Mouse (Mus musculus) embryo, embryonic 11 days (tissue): Measurements from ENCODE around the gene Pop4.
"Not testable (repeated sequence)": the region's sequence is repeated elsewhere in the genome, so short reads cannot be mapped to it uniquely, and the experiment has no call there.

Source experiments
- DNase-seq: peaks from one replicate; pipeline ENCODE4 v3.0.0-alpha.2; 2015

The Pop4 gene

DNA sequence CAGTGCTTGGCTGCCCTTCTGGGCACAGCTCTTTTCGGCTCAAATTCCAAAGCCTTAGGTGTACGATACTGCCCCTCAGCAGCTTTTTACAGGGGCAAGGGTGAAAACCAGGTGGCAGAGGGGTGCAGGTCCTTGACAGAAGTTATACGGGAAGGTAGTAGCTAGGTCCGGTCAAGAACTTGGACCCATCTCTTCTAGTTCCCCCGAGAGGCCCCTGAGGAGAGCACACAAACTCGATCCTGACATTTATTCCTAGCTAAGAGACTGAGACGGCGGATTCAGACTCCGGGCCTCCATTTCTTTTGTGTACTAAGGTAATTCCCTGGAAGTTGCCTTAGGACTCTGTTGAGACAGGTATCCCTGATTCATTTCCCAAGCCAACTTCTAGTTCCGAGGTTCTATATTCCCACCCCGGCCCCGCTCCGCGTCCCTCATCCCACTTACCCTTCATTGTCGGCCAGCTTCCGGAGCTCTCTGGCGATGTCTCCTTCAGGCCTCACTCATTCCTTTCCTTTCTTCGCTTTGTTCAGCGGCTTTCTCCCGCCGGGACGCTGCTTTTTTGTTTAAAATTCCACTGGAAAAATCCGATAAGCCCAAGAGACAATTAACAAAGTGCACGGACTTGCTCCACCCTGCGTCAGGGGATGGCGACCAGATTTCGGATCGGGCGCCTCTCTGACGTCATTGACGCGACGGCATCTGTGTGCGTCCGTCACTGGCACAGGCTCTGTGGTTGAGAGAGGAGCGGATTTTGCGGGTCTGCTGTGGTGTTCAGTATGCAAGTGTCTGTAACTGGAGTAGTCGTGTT is at the start of gene Pop4:
Gene Pop4, minus strand, starts transcription at position 721 of the 808 bp plus-strand sequence.
- peak; percentile 94 for DNase-seq

DNA sequence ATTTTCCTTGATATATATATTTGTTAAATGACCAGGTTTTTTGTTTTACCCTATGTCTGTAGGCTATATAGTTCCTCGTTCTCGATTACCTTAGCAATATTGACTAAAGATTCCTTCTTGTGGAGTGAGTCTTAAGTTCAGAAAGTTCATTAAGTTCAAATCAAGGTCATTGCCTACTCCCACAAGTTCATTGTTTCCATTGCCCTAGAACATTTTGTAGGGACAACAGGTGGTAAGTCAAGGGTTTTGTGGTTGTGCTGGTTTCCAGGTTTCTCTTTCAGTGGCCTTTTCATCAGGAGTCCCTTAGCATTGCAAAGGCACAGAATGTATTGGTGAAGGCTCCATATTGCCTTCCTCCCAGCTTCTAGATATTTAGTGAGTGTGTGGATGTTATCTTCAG is 49.4 kb upstream of the Pop4 start:
- no peak for DNase-seq

DNA sequence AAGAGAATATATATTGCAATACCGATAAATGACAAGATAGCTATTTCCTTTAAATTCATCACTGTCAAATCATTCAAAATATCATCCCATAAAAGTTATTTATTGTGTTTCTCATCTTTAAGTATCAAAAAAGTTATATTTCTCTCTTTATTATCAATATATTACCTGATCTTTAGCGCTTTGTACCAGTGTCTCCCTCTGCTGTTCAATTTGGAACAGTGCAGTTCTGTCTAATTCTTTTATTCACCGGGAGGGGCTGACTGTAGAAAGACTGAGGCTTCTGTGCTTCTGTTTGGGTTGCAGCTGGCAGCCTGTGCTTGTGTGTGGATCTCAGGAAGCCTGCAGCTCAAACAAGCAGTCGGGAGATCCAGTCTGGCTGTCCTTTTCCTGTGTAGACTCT is 11.0 kb upstream of the Pop4 start:
- not testable (repeated sequence) for DNase-seq

DNA sequence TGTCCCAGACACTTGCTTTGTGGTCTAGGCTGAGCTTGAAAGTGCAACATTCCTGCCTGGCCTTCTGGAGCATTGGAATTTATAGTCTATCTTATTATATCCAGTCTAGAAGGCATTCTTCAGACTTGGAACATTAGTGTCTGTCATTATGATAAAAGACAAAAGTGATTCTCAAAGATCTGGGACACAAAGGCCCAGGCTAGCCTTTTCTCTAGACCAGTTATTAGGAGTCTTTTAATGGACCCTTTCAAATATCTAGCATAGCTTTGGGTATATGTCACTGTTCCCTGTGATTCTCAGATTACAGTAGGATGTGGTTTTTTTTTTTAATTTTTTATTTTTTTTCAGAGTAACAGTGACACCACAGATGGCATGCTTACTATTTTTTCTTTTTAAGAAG is 1.3 kb upstream of the Pop4 start:
- no peak for DNase-seq

DNA sequence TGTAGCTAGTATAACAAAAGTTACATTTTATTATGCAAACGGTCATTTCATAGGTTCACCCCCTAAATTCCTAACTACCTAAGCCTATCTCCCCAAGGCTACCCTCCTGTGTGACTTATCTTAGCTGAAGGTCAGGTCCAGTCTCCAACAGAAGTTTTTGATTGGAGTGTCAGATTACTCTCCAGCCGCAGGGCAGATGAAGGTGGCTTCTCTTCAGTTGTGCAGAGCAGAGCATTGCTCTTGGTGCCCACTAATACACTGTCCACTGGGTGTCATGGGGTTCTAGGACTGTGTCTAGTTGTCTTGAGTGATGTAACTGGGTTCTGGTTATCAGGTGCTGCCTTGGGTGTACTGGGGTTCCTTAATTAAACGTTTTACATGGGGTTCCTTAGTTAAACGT is 636 bp upstream of the Pop4 start:
- DNase-seq: peak; percentile 15

DNA sequence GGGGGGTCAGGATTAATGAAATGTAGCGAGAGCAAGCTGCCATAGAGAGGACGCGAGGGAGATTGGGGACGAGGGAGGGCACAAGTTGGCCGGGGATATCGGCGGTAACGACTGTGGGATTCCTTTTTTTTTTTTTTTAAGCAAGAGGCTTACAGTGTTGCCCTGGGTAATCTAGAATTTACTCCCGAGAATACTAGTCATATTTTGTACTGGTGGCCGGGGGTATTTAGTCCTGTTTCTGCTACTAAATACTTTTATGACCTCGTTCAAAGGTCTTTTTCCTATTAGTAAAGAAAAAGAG is 238 bp upstream of the Pop4 start:
- DNase-seq: no peak

DNA sequence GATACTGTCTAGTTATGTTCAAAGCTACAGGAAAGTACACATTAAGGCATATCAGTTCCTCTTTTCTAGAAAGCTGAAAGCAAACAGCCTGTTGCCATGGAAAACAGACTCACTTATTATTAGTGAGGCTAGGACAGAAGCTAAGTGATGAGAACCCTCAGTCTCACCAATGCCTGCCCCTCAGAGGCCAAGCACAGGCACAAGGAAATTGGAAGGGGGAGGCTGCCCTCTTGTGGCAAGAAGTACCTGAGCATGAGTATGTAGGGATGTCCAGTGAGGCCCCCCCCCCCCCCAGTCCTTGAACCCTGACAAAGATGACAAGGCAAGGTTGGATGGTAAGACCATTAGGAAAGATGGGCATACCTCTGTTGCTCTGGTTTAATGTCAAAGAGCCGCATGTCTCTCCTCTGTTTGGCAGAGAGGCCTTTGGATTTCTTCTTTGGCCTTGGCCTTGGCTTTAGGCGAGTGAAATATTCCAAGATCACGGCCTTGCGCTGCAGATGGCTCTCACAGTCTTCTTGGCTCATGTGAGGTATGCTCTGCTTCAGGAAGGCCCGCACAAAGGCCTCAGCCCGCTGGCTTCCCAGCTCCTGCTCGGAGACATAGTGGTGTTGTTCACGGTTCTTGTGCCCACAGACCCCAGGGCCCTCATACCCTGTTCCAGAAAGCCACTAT is 4.1 kb downstream of the Pop4 start:
- DNase-seq: peak; percentile 59

DNA sequence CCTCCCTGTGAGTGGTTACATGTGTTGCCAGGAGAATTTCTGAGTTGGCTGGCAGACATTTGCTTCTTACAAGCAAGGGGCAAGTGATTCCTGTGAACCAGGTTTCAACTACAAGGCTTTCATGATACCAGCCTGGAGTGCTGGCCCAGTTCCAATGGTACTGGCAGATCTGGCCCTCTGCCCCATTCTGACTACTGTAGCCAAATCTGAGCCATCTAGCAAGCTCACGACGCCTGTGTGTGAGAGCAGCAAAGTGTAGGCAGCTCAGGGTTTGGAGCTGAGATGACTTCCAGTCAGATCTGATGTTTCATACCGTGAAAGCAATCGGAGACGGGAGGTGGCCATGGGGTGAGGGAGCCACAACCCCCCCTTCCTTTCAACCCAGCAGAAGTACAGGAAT is 8.8 kb downstream of the Pop4 start:
- no peak for DNase-seq

DNA sequence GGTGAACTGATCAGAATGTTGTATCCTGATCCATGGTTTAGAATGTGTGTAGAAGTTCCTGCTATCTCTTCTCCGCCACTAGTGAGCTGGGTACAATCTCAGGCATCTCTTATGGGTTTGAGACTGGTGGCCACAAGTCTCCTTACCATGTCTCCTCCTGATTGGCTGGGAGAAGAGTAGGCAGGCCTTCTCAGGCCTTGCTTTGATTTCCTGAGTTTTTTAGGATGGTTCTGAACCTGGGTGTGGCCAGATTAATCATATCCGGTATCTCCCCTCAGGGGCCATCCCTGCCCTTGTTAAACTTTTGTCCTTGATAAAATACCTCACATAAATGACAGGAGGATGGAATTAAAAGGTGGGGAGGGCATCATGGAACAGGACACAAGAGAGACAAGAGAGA is 11.6 kb downstream of the Pop4 start:
- no peak for DNase-seq

DNA sequence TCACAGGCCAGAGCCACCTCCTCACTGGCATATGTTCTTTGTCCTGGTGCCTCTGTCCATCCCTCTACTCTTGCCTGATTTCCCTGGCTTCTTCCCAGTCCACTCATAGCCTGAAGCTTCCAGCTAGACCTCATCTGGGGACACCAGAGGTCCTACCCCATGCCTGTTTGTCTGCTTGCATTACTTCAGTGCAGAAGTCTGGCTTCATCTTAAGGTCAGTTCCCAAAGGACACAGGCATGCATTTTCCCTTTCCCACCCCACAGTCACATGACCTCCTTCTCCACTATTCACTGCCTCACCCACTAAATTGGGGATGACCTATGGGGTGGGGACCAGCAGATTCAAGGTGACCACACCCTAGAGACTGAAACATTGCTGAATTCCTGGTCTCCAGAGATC is 17.8 kb downstream of the Pop4 start:
- DNase-seq: no peak

DNA sequence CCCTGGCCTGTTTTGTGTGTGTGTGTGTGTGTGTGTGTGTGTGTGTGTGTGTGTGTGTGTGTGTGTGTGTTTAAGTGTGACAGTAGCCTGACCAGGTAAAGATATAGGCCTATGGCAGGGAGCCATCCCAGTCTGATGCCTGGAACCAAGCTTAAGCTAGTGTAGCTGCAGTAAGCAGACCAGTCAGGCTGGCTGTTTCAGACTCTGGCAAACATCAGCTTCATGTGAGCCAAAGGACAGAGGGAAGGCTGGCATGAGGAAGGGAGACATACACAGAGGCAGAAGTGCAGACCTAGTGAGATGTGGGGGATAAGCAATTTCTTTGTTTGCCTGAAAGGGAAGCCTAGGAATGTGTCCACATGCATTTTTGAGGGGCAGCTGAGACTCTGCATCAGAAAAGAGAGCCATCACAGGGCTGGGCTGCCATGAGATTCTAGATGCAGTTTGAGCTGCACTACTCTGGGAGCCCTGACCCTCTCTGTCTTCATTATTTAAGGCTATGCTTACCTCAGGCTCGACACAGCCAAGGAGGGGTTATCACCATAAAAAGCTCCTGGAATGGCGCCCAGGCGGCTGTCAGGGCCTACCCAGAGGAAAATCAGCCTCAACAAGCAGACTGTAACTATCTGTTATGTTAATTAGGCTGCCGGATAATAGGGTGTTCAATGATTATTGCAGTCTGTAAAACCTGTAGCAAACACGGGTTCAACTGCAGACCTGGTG is 19.6 kb downstream of the Pop4 start:
- no peak for DNase-seq

DNA sequence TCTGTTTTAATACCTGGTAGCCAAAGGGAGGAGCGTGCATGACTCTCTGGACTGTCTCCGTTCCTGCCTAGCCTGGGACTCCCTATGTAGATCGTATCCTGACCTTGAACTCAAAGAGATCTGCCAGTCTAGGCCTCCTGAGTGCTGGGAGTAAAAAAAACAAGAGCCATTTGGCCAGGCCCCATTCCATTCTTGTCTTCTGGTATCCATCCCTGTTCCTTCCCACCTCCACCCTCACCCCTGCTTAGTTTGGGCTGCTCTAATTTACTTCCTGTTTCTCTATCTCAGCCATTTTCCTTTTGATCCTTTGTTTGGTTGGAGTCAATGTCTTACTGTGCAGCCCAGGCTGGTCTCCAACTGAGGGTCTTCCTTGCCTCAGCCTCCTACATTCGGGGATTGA is 28.8 kb downstream of the Pop4 start:
- no peak for DNase-seq

DNA sequence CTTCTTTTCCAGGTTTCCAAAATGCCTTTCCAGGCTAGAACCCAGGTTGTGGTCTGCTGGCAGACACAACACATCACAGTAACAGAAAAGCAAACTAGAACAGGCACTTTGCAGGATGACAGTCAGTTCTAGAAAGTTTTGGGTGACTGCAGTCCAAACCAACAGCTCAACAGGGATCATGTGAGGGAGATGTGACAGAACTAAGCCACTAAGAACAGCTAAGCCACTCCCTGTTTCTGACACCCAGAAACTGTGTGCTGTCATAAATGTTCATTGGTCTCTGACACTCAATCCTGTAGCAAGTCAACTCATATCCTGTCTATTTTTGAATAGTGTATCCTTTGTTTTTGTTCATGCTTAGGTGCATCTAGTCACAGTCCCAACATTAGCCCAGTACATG is 34.1 kb downstream of the Pop4 start:
- DNase-seq: no peak

DNA sequence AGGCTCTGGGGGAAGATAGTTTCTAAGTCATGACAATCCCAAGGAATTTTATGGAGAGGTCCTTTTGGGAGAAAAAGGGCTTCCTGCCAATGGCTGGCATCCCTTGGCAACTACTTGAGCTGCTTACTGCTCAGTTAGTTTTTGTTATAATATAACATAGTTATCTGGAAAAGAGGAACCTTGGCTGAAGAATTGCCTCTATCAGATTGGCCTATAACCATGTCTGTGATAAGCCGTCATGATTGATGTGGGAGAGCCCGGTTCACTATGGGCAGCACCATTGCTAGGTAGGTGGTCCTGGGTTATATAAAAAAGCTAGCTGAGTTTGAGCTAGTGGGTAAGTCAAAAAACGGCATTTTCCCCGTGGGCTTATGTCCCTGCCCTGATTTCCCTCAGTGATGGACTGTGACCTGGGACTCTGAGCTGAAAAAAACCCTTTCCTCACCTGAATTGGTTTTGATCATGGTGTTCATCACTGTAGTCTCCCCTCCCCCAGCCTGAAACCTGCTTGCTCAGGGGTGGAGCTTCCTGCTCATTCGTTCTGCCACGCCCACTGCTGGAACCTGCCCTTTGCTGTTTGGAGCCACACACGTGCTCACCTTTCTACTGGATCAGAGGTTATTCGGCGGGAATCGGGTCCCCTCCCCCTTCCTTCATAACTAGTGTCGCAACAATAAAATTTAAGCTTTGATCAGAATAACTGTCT is 34.7 kb downstream of the Pop4 start:
- DNase-seq: no peak

DNA sequence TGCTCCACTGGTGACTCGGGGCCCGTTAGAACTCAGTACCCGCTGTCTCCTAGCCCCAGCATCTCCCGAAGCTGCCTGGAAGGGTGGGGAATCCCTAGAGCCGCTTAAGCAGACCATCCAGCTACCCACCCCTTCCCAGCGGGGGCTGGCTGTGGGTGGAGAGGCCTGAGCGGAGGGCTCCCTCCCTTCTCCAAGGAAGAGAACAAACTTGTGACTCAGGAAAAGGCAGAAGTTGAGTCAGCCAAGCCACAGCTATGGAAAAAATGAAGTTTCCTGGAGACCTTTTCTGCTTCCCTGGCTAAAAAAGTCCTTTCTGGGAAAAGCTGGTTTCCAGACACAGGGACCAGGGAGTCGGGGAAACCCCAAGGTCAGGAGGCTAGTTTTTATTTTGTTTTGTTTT is 40.9 kb downstream of the Pop4 start:
- DNase-seq: no peak

DNA sequence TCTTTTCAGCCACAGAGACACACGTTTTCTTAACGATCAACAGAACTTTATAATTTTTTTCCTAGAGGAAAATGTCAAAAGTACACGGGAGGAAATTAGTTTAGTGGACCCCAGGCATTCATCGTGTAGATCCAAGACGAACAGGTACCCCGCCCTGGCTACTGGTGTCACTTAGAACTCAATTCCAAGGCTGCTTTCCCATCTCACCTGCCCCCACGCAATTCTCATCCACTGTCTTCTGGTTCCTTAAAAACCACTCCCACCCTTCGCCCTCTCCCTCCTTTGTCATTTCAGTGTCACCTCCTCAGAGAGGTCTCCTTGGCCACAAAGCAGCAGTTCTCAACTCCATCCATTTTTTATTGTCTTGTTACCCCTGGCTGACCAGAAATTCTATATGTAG is 42.9 kb downstream of the Pop4 start:
- no peak for DNase-seq

DNA sequence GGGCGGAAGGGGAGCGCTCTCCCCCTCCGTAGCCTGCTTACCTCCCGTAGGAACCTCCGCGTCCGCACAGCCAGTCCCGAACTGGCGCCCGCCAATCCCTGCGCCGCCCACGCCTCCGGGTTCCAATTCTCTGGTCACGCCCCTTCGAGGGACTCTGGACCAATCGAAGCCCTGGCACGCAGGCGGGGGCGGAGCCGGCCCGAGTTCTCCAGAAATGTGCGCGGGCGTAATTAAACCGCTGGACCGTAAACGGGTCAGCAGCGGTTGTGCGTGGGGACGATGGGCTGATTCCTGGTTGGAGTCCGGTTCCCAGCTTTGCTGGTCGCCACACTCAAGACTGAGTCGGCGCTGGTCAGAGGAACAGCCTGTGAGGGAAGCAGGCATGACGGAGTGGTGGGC is 43.3 kb downstream of the Pop4 start, which contains the start of gene Plekhf1:
Gene Plekhf1, minus strand, starts transcription at position 117 of the 399 bp plus-strand sequence.
- peak; percentile 97 for DNase-seq

DNA sequence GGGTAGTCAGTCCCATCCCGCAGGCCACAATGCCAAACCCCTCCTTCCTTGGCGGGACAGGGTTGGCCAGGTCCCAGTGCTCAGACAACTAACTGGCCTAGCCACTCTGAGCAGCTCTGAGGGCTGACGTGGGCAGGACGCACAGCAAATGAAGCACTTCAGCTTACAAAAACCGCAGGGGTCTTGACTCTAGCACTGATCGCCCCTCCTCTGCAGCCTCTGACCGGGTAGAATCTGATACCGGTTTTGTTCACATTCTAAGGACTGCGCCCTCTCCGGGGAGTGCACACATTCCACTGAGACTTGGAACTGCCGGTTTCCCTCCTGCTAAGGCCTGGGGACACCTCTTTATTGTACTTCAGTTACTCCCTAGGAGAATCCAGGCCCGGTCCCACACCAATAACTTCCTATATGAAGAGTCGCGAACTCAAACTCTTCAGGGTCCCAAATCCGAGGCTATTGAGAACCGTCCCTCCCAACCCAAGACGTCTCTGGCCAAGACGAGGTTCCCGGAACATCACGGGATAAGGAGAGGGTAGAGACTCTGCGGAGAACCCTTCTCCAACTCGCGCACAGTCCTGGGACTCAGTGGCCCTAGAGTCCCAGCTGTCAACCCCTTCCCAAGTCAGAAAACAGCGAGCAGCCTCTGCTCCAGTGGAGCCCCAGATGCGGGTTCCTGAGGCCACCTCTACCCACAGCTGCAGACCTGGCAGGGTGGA is 43.9 kb downstream of the Pop4 start:
- peak; percentile 80 for DNase-seq

DNA sequence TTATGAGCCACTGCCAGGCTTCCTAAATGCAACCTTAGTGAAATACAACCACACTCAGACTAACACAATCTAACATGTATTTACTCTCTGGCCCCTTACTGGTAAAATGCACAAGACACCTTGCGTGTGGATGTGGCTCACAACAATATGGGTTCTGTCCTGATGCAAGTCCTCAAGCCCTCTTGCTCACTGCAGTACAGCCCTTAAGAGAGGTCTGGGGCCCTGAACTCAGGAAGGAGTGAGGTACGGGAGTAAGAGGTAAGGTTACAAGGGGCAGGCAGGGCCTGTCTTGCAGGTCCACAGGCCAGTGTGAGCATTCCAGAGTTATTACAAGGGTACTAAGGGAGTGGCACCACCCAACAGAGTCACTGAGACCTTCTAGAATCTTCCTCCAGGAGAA is 45.0 kb downstream of the Pop4 start:
- no peak for DNase-seq

DNA sequence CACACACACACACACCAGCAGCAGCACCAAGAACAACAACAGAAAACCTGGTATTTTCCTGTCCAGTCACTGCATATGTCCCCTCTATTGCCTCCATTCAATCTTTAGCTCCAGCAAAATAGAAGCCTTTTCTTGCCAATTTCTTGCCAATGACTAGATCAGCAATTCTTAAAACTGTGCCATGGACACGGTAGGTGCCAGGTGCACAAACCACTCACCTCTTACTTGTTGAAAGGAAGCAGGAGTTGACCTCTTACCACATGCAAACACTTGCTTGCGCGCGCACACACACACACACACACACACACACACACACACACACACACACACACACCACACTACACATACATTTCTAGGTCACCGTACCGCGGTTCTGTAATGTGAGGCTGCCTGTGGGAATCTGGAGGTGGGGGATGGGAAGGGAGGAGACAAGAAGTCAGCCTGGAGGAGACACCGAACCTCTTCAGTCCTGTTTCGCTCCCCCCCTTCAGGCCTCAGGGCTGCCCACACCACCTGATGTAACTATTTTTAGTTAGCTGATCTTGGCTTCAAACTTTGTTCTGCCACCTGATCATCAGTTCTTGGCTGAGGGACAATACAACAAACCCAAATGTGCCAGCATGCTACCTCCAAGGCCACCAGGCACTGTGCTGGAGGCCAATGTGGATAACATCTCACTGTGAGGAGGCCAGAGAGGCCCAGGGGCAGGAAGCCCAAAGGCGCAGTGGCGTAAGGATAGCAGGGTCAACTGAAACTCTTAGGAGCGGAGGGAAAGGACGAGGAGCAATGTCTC is 46.5 kb downstream of the Pop4 start:
- no peak for DNase-seq

DNA sequence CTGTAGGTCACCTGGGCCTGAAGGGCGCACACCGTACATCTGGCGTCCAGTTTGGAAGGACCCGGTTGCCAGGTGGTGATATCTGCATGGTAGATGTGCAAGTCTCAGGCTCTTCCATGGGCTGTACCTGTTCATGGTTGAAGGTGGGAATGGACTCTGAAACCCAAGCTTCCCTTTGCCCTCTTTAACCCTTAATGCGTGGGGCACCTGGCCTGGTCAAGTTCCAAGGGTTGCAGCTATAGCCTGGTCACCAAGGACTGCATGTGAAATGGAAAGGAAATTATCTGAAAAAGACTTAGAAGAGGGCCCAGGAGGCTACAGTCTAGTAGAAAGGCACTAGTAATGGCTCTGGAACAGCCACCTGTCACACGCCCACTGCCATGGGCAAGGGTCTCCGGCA is 50.4 kb downstream of the Pop4 start:
- DNase-seq: no peak

DNA sequence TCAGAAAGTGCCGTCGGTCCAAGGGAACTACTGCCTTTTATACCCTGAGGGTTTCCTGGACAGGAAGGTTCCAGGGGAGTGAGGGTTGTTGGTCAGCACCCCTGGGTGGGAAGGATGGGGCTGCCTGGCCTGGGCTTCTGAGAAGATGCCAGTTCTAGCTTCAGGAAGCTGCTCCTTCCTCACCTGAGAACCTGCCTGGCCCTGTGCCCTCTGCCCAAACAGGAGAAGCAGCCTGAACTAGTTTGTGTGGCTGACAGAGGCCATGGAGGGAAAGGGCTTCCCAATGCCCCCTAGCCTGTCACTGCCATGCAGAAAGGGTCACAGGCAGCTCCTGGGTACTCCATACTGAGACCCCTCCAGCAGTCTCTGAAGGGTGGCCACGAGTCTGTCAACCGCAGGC is 51.7 kb downstream of the Pop4 start:
- no peak for DNase-seq
